Mouse (Mus musculus) liver, embryonic 14.5 days (tissue): ENCODE results near the gene Nop2. TPM values are rescaled to one million over a fixed set of nuclear protein-coding genes. Genes with fewer than 3 reads are reported as not detected.

Experiments used
- ATAC-seq: fragments of 200-750 bp; cut with Nextera tagmentation; 2 replicates; pipeline ENCODE4 v1.8.0; 2017; ENCODE audit warnings: moderate number of reproducible peaks, mild to moderate bottlenecking, moderate library complexity; ENCODE audit not compliant: insufficient read depth
- DNase-seq, 3 experiments: peaks; one replicate each; pipeline ENCODE4 v3.0.0-alpha.2; 2012 to 2013; ENCODE audit warnings: low read depth in 3 of 3, low spot score in 3 of 3
- H3K27ac ChIP-seq: fragments of 300-500 bp; sonication (generic); 2 replicates; pipeline ENCODE4 v1.5.1; 2014; ENCODE audit warnings: moderate library complexity, mild to moderate bottlenecking, control low read depth, inconsistent platforms
- H3K27me3 ChIP-seq: fragments of 300-500 bp; sonication (generic); 2 replicates; pipeline ENCODE4 v1.6.1; 2014; ENCODE audit warnings: mild to moderate bottlenecking, low read length, moderate library complexity; ENCODE audit not compliant: control insufficient read depth, insufficient read depth
- H3K36me3 ChIP-seq: fragments of 300-500 bp; sonication (generic); replicated peaks from 2 replicates; pipeline ENCODE4 v1.6.1; 2014; ENCODE audit warnings: low read depth; ENCODE audit not compliant: control insufficient read depth, insufficient read depth
- H3K4me1 ChIP-seq, 2 experiments: fragments of 200-500 bp in 1 of 2; fragments of 300-500 bp in 1 of 2; sonication (generic) in 1 of 2; replicated peaks; 2 replicates each; pipeline ENCODE4 v1.6.1; 2012 to 2014; ENCODE audit warnings: antibody characterized with exemption in 1 of 2, inconsistent platforms in 1 of 2, low read length in 1 of 2; ENCODE audit not compliant: control insufficient read depth in 2 of 2, insufficient read depth in 2 of 2
- H3K4me2 ChIP-seq: fragments of 300-500 bp; sonication (generic); 2 replicates; pipeline ENCODE4 v1.6.1; 2014; ENCODE audit warnings: low read depth, mild to moderate bottlenecking, control low read depth, moderate library complexity
- H3K4me3 ChIP-seq, 2 experiments: fragments of 200-500 bp in 1 of 2; fragments of 300-500 bp in 1 of 2; sonication (generic) in 1 of 2; 2 replicates each; pipeline ENCODE4 v1.5.1; 2012 to 2014; ENCODE audit warnings: low read depth in 2 of 2, low read length in 2 of 2, mild to moderate bottlenecking in 2 of 2, control low read depth in 1 of 2, inconsistent platforms in 1 of 2, moderate library complexity in 1 of 2; ENCODE audit not compliant: insufficient read depth in 1 of 2
- H3K9ac ChIP-seq: fragments of 300-500 bp; sonication (generic); replicated peaks from 2 replicates; pipeline ENCODE4 v1.6.1; 2014; ENCODE audit warnings: mild to moderate bottlenecking, control low read depth, moderate library complexity
- H3K9me3 ChIP-seq: fragments of 300-500 bp; sonication (generic); 2 replicates; pipeline ENCODE4 v1.6.1; 2016; ENCODE audit warnings: low read length, mixed read lengths; ENCODE audit not compliant: control insufficient read depth
- CTCF ChIP-seq: IDR thresholded peaks from 2 replicates; pipeline ENCODE4 v1.5.1; 2016; ENCODE audit warnings: antibody characterized with exemption, low read depth, control low read depth
- EP300 ChIP-seq: IDR thresholded peaks from 2 replicates; pipeline ENCODE4 v1.6.1; 2016; ENCODE audit warnings: antibody characterized with exemption, low read depth
- WGBS: fragments of 180-500 bp; shearing (Covaris S2); extraction: QIAGEN DNeasy Blood & Tissue Kit; methylation state at CpG from one replicate; pipeline ENCODE4 v1.1.7; 2014; ENCODE audit not compliant: insufficient replicate concordance; 5-methylcytosine and 5-hydroxymethylcytosine counted together
- polyA plus RNA-seq, 2 experiments: library from polyadenylated mRNA; depleted of rRNA in 1 of 2; stranded (reverse) in 1 of 2; unstranded in 1 of 2; fragments of >200 nt; fragmentation: Nextera tagmentation in 1 of 2; extraction: Ambion mirVana in 1 of 2; gene quantifications; 2 replicates each; pipeline versions ENCODE4 v1.2.1 to v1.2.3; 2012 to 2014

The Nop2 gene
- polyA plus RNA-seq, 2 experiments = 24.5 to 33.1 TPM

GRCm38 (mm10) chr6:125149569-125149950 is 17.9 kb downstream of the Nop2 start:
- Histone ChIP-seq H3K36me3 (no peaks in the 10 kb centered on the region; the same call in 1 of the 2 replicates), H3K9ac (no peak overlapping the region), H3K9me3 (no peaks in the 10 kb centered on the region), H3K4me3 (no peak overlapping the region), H3K27ac (no peak overlapping the region), H3K27me3 (no peaks in the 10 kb centered on the region), H3K4me1 (peaks cover 24 to 33% of the 10 kb centered on the region in 2 experiments), H3K4me2 (no peak overlapping the region)
- no peak for DNase-seq
- WGBS = 75% methylated on average over 7 of the region's 7 CpGs
- no peak for TF ChIP-seq EP300
- TF ChIP-seq CTCF = no peak
- no peak for ATAC-seq

- ATAC-seq (peak; percentile 51), DNase-seq (no peak)
- H3K36me3 ChIP-seq = no peaks in the 10 kb centered on the region; the same call in 1 of the 2 replicates
- peaks cover 10 to 27% of the 10 kb centered on the region in 2 experiments; a peak in 3 of 4 replicates for H3K4me1 ChIP-seq
- no peak overlapping the region for H3K4me3 ChIP-seq
- no peaks in the 10 kb centered on the region for H3K9me3 ChIP-seq
- TF ChIP-seq EP300 (no peak), CTCF (no peak)
- no peak overlapping the region for H3K27ac ChIP-seq
- no peak overlapping the region for H3K9ac ChIP-seq
- 24% methylated on average over 22 of the region's 22 CpGs for WGBS
- peak overlapping the region; percentile 24 for H3K4me2 ChIP-seq
- no peaks in the 10 kb centered on the region for H3K27me3 ChIP-seq
Measured at GRCm38 (mm10) chr6:125152212-125153017, 20.7 kb downstream of the Nop2 start.

GRCm38 (mm10) chr6:125153018-125153389 is 21.3 kb downstream of the Nop2 start:
- Histone ChIP-seq H3K4me1 (peaks cover 8 to 24% of the 10 kb centered on the region in 2 experiments; a peak in 3 of 4 replicates), H3K9ac (no peak overlapping the region), H3K27ac (no peak overlapping the region), H3K9me3 (no peaks in the 10 kb centered on the region), H3K36me3 (no peaks in the 10 kb centered on the region; the same call in 1 of the 2 replicates), H3K4me2 (no peak overlapping the region), H3K4me3 (no peak overlapping the region), H3K27me3 (no peaks in the 10 kb centered on the region)
- TF ChIP-seq CTCF = no peak
- TF ChIP-seq EP300 = no peak
- ATAC-seq = no peak
- no peak for DNase-seq
- WGBS = 37% methylated on average over 5 of the region's 5 CpGs

DNA sequence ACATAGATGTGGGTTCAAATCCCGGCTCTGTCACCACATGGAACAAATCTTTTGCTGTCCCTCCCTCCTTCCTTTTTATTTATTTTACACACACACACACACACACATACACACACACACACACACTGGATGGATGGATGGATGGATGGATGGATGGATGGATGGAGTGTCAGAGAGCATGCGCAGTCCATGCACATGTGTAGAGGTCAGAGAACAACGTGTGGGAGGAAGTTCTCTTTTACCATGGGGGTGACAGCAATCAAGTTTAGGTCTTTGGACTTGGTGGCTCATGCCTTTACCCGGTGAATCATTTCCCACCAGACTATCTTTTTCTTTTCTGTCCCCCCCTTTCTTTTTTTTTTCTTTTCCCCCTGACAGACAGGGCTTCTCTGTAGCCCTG is 22.0 kb downstream of the Nop2 start:
- no peaks in the 10 kb centered on the region; the same call in 1 of the 2 replicates for H3K36me3 ChIP-seq

GRCm38 (mm10) chr6:125154550-125154949 is 22.8 kb downstream of the Nop2 start:
- Histone ChIP-seq H3K27ac (no peak overlapping the region), H3K4me3 (no peak overlapping the region), H3K9ac (no peak overlapping the region), H3K36me3 (no peaks in the 10 kb centered on the region; the same call in 1 of the 2 replicates), H3K9me3 (no peaks in the 10 kb centered on the region), H3K4me1 (peaks cover 8 to 18% of the 10 kb centered on the region in 2 experiments; a peak in 3 of 4 replicates), H3K4me2 (no peak overlapping the region), H3K27me3 (no peaks in the 10 kb centered on the region)
- no peak for ATAC-seq
- DNase-seq = no peak
- peak; percentile 49; the same call in 1 of the 2 replicates for TF ChIP-seq CTCF
- no peak for TF ChIP-seq EP300

More for the DNA sequence above, 22.0 kb downstream of the Nop2 start:
- Histone ChIP-seq H3K27me3 (no peaks in the 10 kb centered on the region), H3K27ac (no peak overlapping the region), H3K4me2 (no peak overlapping the region), H3K4me1 (peaks cover 8 to 18% of the 10 kb centered on the region in 2 experiments; a peak in 3 of 4 replicates), H3K9ac (no peak overlapping the region), H3K4me3 (no peak overlapping the region), H3K9me3 (no peaks in the 10 kb centered on the region)
- ATAC-seq (no peak), DNase-seq (no peak)
- 71% methylated on average over 4 of the region's 4 CpGs for WGBS
- TF ChIP-seq CTCF (no peak), EP300 (no peak)
